Mouse (Mus musculus) thymus, postnatal 36 days (tissue): Measurements from ENCODE around the gene Creb5.

Experiments
- DNase-seq, 2 experiments: peaks; one replicate each; pipeline ENCODE4 v3.0.0; 2022; ENCODE audit warnings: mixed read lengths in 2 of 2

The Creb5 gene

DNA sequence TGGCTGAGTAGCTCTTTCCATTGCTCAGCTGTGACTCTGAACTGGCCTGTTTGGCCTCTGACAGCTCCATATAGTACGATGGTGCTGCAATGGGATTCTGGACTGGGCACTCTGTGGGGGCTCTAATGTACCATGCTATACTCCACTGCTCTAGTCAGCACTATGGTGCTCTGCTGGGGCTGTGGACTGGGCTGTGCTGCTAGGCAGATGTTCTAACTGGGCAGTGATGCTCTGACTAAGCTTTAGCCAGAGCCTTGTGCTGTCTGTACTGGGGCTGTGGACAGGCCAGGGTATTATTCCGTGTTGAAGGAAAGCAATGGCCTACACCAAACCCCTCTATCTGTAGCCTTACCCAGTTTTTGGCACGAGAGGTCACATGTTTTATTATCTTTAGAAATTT, 316.0 kb downstream of the Creb5 start:
- no peak for DNase-seq

DNA sequence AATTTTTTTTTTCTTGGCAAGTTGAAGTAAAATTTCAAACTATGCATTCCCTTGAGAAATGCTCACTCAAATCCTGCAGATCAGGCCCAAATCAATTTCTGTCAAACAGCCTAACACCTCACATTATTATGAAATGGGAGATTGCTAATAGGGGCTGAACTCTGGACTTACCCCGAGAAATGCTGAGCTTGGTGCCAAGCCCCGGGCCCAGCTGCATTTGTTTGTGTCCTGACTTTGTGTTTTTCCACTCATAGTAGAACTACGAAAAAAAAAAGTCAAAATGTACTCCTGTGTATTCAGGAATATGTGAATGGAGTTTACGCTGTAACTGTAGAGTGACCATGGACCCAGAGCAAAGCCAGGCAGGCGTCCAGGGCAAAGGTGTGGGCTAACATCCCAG, 316.6 kb downstream of the Creb5 start:
- no peak for DNase-seq

DNA sequence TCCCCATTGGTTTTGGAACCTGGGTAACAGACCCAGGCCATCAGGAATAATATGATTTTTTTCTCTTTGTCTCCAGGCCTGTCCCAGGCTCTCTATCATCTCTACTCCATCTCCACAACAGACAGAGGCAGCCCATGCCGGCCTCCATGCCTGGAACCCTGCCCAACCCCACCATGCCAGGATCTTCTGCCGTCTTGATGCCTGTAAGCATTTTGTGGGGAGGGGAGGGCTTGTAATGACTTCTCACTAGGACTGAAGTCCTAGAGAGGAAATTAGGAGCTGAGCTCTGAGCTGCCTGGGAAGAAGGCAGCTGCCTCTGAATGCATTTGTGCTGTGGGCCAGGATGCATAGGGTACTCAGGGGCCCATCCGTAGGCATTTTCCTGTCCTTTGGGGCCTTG, 317.3 kb downstream of the Creb5 start:
- no peak for DNase-seq

DNA sequence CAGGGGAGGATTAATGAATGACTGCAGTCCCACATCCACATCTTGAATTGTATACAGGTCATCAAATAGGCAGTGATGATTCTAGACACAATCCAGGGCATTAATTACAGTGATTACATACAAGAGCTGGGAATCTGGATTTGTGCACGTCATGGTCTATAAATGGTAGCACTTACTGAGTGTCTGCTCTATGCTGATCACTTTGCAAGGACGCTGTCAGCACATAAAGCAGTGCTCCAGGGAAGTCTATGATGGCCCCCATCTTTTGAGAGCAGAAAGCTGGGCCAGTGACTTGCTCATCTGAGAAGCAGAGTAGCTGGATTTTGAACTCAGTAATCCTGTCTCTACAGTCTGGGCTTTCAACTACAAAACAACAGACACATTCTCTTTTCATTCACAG, 318.1 kb downstream of the Creb5 start:
- DNase-seq, result no peak

DNA sequence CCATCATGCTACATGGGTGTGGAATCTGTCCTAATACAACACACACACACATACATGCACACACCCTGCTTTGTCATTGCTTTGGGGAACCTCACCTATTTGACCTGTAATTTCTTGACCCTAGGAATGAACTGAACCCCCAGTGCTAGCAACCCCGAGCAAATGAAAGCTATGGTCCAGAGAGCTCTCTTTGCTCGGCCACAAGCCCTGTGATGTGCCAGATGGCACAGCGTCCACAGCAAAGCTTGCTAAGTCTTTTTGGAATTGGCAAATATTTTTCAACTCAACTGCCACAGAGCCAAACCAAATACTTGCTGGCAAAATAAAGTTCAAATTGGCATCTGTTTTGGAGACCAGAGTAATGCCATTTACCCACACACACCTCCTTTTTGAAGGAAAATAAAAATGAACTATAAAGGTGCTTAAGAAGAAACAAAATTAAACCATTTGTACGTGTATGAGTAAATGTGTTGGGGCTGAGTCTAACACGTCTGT, 324.4 kb downstream of the Creb5 start:
- DNase-seq, result no peak

DNA sequence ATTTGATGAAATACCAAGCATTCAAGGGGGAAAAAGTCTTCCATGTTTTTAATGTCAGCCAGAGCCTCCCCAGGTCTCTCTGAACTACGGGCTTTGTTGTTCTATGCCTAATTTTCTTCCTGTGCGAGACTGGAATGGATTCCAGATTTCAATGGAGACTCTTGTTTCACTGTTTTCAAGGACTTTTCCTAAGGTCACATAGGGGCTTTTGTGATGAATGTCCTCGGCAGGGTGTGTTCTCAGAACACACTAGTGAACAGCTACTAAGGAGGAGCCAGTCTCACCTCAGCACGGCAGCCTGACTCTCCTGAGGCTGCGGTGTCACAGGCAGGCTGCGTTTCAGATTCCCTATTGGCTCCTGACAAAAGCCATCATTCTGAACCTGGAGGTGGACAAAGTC, 325.6 kb downstream of the Creb5 start:
- DNase-seq, result no peak

DNA sequence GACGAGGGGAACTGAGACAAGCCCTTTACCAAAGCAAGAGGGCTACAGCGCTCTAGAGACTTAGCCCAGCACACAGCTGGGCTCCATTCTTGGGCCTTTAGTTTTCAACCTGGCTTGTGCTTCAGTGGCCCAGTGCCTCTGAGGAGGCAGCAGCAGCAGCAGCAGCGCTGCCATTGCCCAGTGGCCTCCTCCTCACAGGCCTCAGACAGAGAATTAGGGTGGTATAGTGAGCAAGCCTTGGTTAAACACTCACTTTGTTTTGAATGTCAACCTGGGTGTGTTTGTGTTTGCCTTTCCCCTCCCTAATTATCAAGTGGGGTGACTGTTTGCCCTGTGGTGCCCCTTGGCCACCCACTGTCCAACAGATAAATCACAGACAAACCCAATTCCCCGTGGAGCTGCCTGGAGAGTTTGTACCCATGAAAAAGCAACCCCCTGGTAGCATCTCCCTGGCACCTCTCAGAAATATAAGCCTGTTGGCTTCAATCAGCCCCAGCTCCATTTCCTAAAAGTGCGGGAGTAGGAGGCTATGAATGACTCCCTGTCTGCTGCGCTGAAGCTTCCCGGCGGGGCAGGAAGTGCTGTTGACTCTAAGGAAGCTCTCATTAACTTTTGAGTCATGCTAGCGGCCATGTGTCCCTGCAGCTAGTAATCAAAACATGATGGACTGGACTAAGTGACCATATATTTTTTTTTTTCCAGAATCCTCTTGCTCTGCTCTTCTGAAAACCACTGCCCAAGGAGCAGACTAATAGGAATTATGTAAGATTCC, 328.6 kb downstream of the Creb5 start:
- DNase-seq, result no peak

DNA sequence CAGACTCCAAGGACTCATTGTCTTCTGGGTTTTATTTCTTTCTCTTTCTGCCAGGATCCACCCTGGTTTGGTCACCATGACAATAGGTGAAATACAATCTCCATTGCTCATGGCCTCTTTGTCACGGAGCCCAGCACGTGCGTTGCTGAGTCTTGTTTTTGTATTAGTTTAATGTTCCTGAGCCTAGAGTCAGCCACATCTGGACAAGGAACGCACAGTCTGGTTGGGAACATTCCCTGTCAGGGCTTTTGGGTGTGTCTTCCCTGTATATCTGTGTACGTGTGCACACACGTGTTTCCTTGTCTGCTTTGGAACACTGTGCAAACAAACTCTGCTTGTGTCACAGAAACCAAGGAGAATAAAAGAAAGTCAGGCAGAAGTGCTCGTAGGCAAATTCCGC, 331.1 kb downstream of the Creb5 start:
- DNase-seq, result no peak

DNA sequence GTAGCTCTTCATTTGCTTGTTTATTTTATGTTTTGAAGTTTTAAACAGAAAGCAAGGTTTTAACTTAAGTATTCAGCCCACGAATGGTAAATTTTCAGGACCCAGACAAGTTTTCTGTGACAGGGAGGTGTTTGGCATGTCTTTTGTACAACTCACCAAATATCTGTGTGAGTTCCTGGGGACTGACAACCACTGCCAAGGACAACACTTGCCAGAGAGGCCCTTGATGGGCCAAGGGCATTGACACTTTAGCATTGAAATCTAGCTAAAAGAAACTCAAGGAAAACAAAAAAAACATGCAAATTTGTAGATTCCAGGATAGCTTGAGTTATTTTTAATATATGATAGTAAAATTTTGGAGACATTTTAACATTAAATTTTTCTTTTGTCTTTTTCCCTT, 332.6 kb downstream of the Creb5 start:
- DNase-seq, result no peak

DNA sequence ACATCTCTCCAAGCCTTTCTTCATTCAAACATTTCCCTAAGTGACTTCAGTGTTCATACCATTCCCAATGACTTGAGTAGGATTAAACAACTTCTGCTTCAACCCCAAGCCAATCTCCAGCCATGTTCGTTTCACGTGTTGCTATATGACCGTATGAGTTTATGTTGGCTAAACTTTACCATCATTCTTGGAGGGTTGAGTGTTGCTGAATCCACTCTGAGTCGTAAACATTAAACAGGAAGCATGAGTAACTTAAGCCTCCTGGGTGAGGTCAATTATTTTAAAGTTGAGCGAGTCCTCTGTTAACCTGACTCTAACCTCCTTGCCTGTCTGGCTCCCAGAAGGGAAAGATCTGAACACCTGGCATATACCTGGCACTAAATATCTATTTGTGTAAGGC, 334.2 kb downstream of the Creb5 start:
- DNase-seq, result no peak

DNA sequence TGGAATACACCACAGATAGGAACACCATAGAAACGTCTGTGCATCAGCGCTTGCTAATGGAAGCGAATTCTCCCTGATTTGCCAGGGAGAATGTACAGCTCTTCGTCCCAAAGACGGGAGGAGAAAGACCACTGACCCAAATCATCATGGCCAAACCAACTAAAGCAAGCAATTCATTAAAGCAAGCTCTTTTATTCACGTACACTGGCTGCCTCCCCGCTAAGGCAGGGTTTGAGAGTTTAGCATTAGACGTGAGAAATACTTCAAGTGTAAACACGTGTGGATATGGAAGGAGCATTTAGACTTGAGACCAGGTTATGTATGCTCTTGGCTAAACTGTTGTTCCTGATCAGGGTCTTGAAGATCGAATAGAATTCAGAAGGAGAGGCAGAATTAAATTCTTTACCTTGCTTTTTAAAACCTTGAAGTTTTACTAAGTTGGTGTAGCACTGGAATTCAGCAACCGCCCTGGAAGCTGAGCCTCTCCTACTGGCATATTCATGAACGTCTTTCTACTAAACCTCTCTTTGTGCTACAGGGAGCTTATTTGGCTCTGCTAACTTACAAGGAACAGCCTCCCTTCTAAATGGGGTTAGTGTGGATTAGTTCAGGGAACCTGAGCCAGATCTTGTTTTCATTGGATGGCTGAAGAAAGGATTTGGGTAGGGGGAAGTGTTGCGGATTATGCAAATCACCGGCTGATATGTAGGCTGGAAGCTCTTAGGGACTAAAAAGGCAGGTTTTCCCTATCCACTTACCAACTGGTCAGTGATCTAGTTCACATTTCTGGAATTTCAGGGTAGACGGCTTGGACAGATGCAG, 337.6 kb downstream of the Creb5 start:
- no peak for DNase-seq

DNA sequence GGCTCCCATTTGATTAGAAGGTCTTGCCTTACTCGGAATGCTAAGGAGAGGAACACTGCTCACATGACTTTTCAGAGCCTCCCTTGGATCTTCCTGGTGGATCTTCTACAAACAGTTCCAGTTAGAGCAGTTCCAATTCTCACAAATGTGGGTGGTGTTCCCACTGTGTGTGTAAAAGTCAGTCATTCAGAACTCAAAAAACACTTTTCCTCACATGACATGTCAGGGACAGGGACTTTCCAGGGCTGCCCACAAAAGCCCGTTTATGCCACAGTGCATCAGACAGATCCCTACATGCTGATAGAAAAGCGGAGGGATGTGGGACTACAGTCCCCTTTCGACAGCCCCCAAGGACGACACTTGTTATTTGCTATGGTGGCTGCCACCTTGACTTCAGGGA, 339.0 kb downstream of the Creb5 start:
- no peak for DNase-seq

DNA sequence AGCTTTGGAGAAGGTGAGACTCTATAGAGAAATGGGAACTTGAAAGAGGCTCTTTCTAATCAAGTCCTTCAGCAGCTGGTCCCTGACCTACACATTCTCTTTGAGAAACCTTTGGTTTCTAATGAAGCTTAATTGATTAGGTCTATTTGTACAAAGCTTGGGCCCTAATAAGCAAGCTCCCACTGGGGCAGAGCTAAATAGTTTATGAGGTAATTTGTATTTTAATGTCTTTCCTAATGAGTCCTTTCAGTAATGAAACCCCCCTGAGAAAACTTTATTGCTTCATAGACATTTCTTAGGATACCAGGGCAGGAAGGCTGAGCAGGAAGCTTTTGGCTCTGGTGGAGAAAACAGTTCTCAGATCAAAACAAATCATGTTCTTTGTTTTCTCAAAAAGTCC, 341.6 kb downstream of the Creb5 start:
- no peak for DNase-seq

DNA sequence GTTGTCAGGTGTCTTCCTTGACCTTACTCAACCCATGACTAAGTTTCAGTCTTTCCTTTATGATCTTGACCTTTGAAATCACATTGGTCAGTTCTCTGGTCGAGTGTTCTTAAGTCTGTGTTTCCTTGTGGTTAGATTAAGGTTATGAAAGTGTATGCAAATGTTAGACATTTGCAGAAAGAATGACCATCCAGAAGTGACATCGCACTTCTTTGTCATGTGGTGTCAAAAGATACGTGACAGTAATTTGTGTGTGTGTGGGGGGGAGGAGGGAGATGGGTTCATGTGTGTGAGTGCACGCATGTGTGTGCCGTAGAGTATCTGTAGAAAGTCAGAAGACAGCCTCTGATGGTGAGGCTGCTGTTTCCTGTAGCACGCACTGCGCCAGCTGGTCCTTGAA, 348.4 kb downstream of the Creb5 start:
- DNase-seq, result no peak

DNA sequence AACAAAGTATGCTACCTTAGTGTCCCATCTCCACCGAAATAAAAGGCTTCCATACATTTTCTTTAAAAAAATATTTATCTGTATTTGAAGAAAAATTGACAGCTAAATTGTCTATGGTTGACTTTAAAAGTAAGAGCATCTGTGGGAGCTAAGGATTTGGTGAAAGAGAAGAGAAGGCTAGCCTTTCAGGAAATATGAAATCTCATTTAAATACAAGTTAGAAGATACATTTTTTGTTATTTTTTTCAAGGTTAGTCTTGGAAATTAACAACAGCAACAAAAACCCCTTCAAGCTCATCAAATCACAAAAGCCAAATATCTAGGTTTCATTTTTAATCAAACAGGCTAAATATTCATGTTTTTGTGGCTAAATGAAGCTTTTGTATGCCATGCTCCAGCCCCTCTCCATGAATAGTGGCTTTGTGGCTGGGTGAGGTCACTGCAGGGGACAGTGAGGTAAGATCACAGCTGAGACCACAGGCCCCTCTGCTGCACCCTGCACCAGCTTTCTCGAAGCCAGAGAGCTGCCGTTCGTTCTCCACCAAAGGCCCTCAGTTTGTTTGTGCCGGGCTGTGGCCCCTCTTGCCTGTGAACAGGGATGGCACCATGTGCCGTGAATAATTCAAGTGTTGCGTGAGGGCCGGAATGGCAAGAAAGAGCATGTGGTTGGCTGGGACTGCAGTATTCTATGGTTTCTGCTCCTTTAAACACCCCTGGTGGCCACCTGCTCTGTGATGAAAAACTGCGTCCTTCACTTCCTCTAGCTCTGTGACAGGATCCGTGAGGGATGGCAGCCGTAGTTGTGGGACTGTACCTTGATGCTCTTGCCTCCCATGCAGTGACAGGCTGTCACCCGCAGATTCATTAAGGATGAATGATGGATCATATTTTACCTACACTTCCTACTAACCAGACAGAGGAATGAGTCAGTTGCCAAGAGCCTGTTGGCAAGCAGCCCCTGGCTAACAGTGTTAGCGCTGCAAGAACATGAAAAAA, 350.6 kb downstream of the Creb5 start:
- DNase-seq, result no peak

DNA sequence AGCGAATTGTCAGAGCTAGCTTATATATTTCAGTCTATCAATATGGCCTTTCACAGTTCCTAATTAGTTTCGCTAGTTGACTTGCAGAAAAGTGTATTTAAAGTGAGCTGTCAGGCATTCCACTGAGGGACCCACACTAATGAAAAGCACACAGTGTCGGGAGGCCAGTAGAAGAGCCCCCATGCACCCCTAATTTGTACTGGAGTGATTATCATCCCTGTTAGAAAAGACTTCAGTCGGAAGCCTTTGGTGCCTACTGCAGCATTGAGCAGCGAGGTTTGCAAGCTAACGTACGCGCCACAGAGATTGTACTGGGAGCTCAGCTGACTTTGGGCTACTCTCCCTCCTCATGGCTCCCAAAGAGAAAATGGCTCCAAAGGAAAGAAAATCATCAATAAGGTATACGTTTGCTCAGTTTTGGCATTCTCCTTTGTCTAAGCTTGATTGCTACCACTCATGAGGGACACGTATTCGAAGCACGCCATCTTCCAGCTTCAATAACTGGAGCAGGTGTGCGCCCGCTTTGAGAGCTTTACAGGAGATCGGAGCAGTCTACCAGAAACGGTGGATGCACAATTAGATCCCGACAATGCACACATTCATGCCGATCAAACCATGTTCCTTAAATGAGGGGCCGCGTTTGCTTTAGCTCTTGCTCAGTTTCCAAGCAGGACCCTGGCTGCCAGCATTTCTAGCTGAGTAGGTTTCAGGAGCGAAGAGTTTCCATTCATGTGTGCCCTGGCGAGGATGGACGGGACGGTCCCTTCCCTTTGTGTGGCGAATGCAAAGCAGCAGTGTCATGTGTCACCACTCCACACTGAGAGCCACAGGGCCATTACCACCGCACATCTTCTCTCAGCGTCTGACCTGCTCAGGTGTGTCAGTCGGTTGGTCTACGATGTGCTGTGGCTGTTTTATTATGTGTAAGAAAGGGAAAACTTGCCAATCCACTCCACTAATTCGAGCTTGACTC, 354.8 kb downstream of the Creb5 start:
- DNase-seq, result no peak

DNA sequence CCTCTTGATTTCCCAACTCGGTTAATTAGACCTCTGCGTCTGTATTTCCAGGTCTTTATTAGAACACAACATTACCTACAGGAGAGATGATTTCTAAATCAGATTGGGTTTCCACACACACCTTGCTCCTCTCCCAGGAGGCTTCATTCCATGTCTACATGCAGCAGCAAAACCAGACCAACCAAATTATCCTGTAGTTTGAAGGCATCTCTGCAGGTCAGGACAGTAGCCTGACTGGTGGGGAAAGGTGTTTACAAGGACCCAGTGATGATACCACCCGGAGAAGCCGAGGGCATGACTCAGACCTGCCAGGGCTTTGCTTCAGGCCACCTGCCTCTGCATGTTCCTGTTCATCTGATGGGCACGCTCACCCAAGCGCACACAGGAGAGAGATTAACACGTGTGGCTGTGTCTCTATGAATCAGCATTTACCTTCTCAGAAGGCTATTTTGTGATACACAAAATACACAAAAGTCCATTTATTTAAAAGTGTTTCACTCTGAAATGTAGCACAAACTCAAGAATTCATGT, 355.8 kb downstream of the Creb5 start:
- no peak for DNase-seq

DNA sequence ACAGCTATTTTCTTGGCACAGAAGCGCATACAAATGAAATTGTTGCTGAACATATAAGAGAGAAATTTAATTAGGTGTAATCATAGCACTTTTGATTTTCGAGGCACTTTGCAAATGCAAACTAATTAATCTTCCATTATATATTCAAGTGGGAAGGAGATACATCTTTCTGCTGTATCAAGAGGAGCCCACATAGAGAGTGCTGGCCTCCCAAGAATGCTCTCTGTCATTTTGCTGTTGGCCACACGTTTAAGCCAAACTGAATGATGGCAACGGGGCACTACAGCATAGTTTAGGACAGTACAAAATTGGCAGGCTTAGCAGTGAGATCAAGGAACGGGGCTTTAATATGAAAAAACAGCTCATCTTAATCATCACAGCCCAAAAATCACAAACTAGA, 356.4 kb downstream of the Creb5 start:
- DNase-seq, result no peak

DNA sequence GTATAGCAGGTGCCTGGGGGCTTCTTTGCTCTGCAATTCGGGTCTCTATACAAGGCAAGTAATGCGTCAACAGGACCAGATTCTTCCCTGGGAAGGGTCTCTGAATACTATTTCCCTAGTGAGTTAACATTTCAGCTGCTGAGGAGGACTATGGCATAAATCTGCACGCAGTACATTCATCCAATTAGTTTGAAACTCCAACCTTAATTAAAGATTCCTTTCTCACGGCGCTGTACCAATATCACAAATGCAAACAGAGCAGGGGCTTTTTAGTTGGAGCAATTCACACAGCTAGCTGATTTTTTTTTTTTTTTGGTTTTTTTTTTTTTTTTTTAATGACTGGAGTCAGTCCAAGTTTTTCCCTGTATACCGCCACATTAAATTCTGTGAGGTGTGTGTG, 357.0 kb downstream of the Creb5 start:
- no peak for DNase-seq

DNA sequence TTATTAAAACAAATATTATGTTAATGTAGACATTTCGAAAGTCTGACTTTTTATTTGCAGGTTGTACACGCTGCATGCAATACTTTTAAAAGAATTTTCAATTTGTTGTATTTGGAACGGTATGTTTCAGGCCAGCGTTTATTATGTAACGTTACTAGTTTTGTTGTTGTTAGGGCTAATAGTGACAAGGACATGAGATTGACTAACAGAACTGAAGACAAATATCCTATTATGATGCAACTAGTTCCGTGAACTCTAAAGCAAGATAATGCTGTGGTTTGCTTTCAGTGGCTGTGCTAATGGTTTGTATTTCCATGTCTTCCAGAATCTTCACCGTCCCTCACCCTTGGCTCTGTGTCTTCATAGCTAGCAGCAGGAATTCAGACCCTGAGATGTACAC, 357.9 kb downstream of the Creb5 start:
- DNase-seq, result no peak

DNA sequence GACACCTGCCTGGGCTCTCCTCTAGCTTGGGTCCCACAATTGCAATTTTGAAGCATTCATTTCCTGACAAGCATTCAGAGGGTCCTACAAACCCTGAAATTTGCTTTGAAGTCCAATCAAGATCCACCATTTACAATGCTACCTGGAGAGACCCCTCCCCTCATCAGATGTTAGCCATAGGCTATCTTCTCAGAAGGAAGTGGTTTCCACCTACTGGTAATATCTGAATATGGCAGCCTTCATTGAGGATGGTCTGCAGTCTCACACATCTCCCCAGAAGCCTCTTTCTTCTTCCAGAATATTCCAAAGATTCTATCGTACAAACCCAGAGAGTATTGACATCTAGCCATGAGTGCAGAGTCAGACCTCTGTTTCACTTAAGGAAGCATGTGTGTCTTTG, 362.7 kb downstream of the Creb5 start:
- no peak for DNase-seq

DNA sequence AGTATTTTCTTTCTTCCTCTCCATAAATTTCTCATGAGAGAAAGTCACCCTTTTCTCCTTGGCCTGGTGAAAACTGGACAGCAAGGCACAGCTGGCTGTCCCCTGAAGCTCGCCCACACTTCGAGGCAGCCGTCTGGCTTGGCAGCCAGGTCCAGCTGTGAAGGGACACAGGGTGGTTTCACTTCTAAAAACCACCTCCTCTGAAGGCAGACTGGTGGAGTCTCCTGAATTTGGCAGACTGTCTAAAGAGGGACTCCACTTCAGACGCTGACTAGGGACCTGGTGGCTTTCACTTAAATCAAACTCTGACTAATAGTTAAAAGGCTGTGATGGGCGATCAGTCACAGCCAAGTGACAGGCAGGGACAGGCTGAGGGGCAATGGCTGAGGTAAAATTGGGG, 365.6 kb downstream of the Creb5 start:
- no peak for DNase-seq
